Mouse (Mus musculus) embryo, embryonic 11 days (tissue): ENCODE measurements around the gene Slc4a2.
A peak's percentile ranks its signal among the peaks of the same experiment; 100 is the strongest.
"Not testable (repeated sequence)": the region's sequence is repeated elsewhere in the genome, so short reads cannot be mapped to it uniquely, and the experiment has no call there.

Experiments
- DNase-seq: peaks from one replicate; pipeline ENCODE4 v3.0.0-alpha.2; 2015

The Slc4a2 gene

GRCm38 (mm10) chr5:24394165-24394894, 29.3 kb upstream of the Slc4a2 start:
- DNase-seq = peak; percentile 96

DNA sequence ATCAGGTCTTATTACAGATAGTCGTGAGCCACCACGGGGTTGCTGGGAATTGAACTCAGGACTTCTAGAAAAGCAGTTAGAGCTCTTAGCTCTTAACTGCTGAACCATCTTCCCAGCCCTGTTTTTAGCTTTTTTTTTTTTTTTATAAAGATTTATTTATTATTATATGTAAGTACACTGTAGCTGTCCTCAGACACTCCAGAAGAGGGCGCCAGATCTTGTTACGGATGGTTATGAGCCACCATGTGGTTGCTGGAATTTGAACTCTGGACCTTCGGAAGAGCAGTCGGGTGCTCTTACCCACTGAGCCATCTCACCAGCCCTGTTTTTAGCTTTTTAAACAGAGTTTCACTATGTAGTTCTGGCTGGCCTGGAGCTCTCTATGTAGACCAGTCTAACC, 27.4 kb upstream of the Slc4a2 start:
- not testable (repeated sequence) for DNase-seq

DNA sequence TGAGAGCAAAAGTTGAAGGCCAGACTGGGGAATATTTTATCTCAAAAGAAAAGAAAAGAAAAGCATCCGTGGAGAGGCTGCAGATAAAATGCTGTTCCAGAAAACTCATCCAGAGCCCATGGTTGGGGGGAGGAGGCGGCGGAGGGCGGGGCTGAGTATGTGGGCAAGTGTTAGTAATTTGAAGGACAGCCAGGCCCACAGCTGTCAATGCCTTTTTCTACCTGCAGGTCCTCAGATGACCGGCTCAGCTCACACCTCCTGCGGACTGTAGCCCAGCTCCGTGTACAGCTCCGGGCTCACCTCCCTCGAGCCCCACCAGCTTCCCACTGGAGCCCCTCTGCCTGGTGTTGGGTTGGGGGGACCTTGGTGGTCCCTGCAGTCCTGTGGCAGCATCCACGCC, 24.0 kb upstream of the Slc4a2 start:
- DNase-seq = no peak

DNA sequence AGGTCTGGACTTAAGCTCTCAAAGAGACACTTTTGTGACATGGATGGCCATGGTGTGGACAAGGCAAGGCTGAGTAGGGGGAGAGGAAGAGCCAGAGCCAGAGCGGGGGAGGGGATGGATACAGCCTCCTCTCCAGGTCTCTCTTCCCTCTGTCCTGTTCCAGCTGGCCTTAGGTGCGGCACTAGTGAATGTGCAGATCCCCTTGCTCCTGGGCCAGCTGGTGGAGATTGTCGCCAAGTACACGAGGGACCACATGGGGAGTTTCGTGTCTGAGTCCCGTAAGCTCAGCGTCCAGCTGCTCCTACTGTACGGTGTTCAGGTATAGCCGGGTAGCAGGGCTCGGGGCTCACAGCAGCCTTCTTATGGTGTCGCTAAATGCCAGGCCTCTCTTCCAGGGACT, 23.3 kb upstream of the Slc4a2 start:
- DNase-seq = no peak

DNA sequence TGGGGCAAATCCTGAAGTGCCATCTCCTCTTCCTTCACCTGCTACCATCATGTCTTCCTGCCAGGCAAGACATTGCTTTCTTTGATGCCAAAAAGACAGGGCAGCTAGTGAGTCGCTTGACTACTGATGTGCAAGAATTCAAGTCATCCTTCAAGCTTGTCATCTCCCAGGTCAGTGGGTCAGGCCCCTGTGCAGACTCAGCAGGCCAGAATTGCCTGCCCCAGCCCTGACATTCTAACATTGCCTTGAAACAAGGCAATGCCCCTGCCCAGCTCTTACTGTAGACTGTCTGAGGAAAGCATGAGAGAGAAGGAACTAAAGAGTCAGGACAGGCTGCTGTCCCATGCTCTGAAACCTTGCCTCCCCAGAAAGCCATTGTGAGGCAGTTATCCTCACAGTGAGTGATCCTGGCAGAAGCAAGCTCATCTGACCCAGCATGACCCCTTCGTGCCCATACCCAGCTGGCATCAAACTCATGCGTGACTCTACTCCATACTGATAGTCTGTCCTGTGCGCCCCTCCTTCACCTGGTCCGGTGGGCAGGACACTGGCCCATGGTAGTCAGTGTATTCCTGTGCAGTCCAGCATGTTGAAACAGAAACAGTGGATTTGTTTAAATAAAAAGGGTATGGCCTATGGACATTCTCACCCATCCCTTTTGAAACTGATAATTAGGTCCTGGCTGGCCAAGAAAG, 22.6 kb upstream of the Slc4a2 start:
- DNase-seq = no peak

GRCm38 (mm10) chr5:24401969-24402368, 21.7 kb upstream of the Slc4a2 start:
- DNase-seq = no peak

DNA sequence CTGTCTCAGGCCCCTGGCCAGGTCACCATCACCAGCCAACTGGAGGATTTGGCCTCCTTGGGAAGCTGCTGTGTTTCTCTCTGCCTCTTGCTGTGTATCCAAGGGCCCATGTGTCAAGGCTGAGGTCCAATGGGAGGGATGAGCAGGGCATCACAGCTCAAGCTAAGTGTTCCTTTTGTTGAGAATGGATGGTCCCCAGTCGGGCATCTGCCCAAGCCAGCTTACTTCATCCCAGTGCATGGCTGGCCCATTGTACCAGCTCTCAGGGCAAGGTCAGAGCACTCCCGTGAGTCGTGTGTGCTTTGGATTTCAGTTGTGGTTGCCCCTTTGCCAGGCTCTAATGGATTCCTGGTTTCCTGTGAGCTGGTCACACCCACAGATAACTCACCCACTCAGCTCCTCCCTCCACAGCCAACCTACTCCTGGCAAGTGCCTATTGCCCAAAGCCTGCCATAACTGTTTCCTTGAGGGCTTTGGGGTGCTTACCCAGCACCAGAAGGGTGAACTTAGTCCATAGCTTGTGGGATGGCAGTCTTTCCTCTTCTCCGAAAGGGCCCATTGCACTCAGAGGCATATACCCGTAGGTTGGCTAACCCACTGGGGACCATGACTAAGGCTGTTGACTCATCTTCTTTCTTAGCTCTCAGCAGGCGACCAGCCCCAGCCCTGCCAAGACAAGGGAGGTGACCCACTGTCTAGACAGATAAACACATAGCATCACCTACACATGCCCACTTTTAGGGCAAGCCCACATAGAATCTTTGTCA, 18.9 kb upstream of the Slc4a2 start:
- DNase-seq = no peak

DNA sequence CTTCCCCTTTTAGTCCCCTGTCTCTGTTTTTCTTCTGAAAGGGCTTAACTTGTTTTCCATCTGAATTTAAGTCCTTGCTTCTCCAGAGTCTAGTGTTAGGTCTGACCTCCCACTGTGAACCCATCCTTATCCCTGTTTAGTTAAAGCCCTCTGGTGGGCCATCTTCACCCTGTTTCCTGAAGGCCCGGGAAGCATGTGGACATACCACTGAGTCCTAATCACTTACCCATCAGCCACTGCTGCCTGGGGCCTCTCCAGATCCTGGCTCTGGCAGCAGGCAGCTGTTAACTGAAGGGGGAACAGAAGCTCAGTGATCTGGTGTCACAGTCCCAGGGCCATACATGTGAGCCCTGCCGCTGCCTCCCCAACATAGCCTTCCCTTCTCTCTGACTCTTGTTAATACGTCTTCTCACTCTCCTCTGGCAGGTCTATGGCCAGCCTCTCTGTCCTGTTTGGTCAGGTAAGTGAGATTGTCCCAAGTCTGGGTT, 18.2 kb upstream of the Slc4a2 start:
- DNase-seq = no peak

DNA sequence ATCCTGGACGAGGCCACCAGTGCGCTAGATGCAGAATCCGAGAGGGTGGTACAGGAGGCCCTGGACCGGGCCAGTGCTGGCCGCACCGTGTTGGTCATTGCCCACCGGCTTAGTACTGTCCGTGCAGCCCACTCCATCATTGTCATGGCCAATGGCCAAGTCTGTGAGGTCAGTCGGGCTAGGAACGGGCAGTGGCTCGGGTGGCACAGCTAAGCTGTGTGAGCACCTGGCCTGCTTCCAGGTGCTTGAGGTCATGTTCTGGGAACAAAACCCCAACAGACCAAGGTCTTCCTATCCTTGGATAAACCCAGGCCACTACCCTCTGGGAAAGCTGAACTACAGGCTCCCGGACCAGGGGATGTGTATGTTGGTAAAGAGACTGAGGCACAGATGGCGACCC, 15.0 kb upstream of the Slc4a2 start:
- DNase-seq = no peak

DNA sequence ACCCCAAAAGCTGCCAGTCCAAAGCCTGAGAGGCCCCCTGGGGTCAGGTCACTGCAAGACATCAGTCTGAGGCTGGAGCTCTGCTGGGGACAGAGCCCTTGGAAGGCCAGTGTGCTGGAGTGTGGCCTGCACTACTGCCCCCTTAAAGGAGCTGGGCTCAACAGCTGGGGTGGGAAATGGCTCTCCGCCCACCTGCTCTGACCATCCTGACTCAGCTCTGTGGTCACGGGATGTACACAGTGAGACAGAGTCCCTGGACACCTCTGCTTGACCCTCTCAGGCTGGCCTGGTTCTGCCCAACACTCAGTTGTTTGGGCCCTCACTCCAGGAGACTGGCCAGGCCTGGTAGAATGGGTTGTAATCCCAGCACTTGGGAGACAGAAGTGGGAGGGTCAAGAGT, 14.2 kb upstream of the Slc4a2 start:
- DNase-seq = no peak

- DNase-seq = no peak
Measured at GRCm38 (mm10) chr5:24412063-24412462, 11.6 kb upstream of the Slc4a2 start.

DNA sequence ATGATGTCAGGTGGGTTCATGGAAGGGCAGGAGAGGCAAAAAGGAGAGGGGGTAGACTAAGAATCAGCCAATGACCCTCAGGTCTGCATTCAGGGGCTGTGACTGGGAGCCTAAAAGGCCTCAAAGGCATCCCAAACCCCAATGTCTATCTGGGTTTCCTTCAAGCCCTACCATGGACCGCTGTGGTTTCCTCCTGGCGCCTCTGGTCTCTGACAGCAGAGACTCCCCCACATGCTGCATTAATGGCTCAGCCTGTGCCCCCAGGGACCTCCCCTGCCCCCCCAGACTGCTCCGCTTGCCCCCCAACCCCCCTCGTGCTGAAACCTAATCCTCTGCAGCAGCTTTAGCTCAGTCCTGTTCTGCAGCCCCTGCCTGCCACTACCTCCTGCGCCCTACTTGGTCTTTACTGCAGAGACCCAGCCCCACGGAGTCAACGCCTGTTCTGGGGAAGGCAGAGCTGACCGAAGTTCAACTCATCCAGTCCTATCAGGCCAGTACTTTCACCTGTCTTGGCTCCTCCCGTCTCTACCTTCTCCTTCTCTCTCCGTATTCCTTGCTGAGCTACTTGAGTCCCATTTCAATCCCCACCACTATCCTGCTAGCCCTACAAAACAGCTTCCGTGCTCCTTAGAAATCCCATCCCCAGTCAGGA, 10.5 kb upstream of the Slc4a2 start, which contains the start of gene Asic3:
Asic3 (plus strand) TSS at position 351 of the 652 bp plus-strand sequence.
- DNase-seq = peak; percentile 28

GRCm38 (mm10) chr5:24413938-24414337, 9.7 kb upstream of the Slc4a2 start:
- no peak for DNase-seq

GRCm38 (mm10) chr5:24416222-24416736, 7.4 kb upstream of the Slc4a2 start:
- DNase-seq = peak; percentile 81

GRCm38 (mm10) chr5:24417587-24417986, 6.0 kb upstream of the Slc4a2 start:
- no peak for DNase-seq

- DNase-seq = no peak
Measured at GRCm38 (mm10) chr5:24420381-24420780, 3.3 kb upstream of the Slc4a2 start.

- DNase-seq = peak; percentile 16
Measured at GRCm38 (mm10) chr5:24424004-24424781, 556 bp downstream of the Slc4a2 start.

GRCm38 (mm10) chr5:24424861-24425411, 1.3 kb downstream of the Slc4a2 start:
- DNase-seq = peak; percentile 95

DNA sequence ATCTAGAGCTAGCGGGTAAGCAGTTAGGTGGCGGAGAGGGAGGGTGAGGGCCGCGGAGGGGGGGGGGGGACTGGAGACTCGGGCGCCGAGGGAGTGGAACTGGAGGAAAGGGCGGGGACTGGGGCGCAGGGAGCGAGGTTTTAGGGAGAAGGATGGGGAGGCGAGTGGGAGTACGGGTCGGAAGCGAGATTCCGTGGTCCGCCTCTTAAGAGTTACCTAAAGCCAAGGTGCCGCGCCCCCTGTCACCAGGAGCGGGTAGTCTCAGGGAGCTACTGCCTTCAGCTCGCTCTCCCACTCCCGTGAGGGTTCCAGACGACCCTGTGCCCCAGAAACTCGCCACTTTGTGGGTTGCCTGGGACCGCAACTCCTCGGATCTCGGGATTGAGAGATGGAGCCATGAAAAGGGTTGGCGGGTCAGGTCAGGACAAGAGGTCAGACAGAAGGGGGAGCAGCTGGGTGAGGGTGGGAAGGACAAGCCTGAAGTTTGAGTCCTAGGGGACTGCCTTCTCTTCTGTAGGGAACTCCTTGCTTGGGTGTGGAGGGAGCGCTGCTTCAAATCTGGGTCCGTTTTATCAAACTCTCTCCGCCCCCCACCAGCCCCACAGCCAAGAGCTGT, 1.9 kb downstream of the Slc4a2 start:
- DNase-seq = peak; percentile 72

- peak; percentile 41 for DNase-seq
Measured at GRCm38 (mm10) chr5:24426037-24426432, 2.4 kb downstream of the Slc4a2 start.
